Mouse (Mus musculus): ENCODE results near the gene Odf2. TPM values are rescaled to one million over a fixed set of nuclear protein-coding genes. Genes with fewer than 3 reads are reported as not detected.
"Not testable (repeated sequence)": the region's sequence is repeated elsewhere in the genome, so short reads cannot be mapped to it uniquely, and the experiment has no call there.

Gene Odf2
- polyA plus RNA-seq, 1 experiment from 2014 or later: 47.0 TPM

- WGBS: 91% methylated on average over 1 of the region's 1 CpGs
- H3K9me3 ChIP-seq: no peaks in the 10 kb centered on the region
Observed at GRCm38 (mm10) chr2:29898081-29898480, 9.1 kb downstream of the Odf2 start.

GRCm38 (mm10) chr2:29902194-29902593 lies 13.2 kb downstream of the Odf2 start:
- H3K4me3 ChIP-seq: no peak overlapping the region
- no peaks in the 10 kb centered on the region for H3K27me3 ChIP-seq (replicated peaks)
- no peak overlapping the region for H3K27ac ChIP-seq (replicated peaks)
- H3K9ac ChIP-seq: no peak overlapping the region
- no peak for ATAC-seq (ENCODE audit: extremely low read depth, insufficient number of reproducible peaks, low FRiP score, low TSS enrichment)
- no peak overlapping the region for H3K4me2 ChIP-seq
- no peaks in the 10 kb centered on the region for H3K4me1 ChIP-seq
- H3K9me3 ChIP-seq: no peaks in the 10 kb centered on the region
- peaks cover 100% of the 10 kb centered on the region for H3K36me3 ChIP-seq
- WGBS: 86% methylated on average over 10 of the region's 10 CpGs

More at GRCm38 (mm10) chr2:29898081-29898480, 9.1 kb downstream of the Odf2 start:
- Histone ChIP-seq H3K9ac (no peak overlapping the region), H3K36me3 (peaks cover 100% of the 10 kb centered on the region), H3K4me3 (no peak overlapping the region), H3K27me3 (replicated peaks) (no peaks in the 10 kb centered on the region), H3K27ac (replicated peaks) (no peak overlapping the region), H3K4me1 (no peaks in the 10 kb centered on the region), H3K4me2 (no peak overlapping the region)
- no peak for ATAC-seq (ENCODE audit: extremely low read depth, insufficient number of reproducible peaks, low FRiP score, low TSS enrichment)

- not testable (repeated sequence) for H3K4me3 ChIP-seq; ATAC-seq (ENCODE audit: extremely low read depth, insufficient number of reproducible peaks, low FRiP score, low TSS enrichment); H3K9ac ChIP-seq; H3K4me1 ChIP-seq; H3K4me2 ChIP-seq; H3K9me3 ChIP-seq; H3K27ac ChIP-seq (replicated peaks); H3K27me3 ChIP-seq (replicated peaks)
- WGBS: 73% methylated on average over 2 of the region's 2 CpGs
- peaks cover 96% of the 10 kb centered on the region for H3K36me3 ChIP-seq
Observed at GRCm38 (mm10) chr2:29908171-29908570, 19.1 kb downstream of the Odf2 start.

- no peak overlapping the region for H3K9ac ChIP-seq
- H3K27me3 ChIP-seq (replicated peaks): no peaks in the 10 kb centered on the region
- no peaks in the 10 kb centered on the region for H3K4me1 ChIP-seq
- no peaks in the 10 kb centered on the region for H3K9me3 ChIP-seq
- 87% methylated on average over 2 of the region's 2 CpGs for WGBS
- no peak overlapping the region for H3K4me2 ChIP-seq
- peaks cover 96% of the 10 kb centered on the region for H3K36me3 ChIP-seq
- no peak for ATAC-seq (ENCODE audit: extremely low read depth, insufficient number of reproducible peaks, low FRiP score, low TSS enrichment)
- no peak overlapping the region for H3K27ac ChIP-seq (replicated peaks)
- H3K4me3 ChIP-seq: no peak overlapping the region
Observed at GRCm38 (mm10) chr2:29910042-29910441, 21.0 kb downstream of the Odf2 start.

GRCm38 (mm10) chr2:29917621-29918020 lies 28.6 kb downstream of the Odf2 start:
- Histone ChIP-seq H3K9me3 (no peaks in the 10 kb centered on the region), H3K4me2 (no peak overlapping the region), H3K27me3 (replicated peaks) (no peaks in the 10 kb centered on the region), H3K36me3 (peaks cover 94% of the 10 kb centered on the region), H3K4me1 (peaks cover 6% of the 10 kb centered on the region), H3K27ac (replicated peaks) (no peak overlapping the region), H3K9ac (no peak overlapping the region), H3K4me3 (no peak overlapping the region)
- ATAC-seq (ENCODE audit: extremely low read depth, insufficient number of reproducible peaks, low FRiP score, low TSS enrichment): no peak
- 85% methylated on average over 11 of the region's 11 CpGs for WGBS

GRCm38 (mm10) chr2:29922011-29922410 lies 33.0 kb downstream of the Odf2 start:
- ATAC-seq (ENCODE audit: extremely low read depth, insufficient number of reproducible peaks, low FRiP score, low TSS enrichment): no peak
- Histone ChIP-seq H3K4me1 (peaks cover 6% of the 10 kb centered on the region), H3K27me3 (replicated peaks) (no peaks in the 10 kb centered on the region), H3K4me3 (no peak overlapping the region), H3K9me3 (no peaks in the 10 kb centered on the region), H3K36me3 (peaks cover 95% of the 10 kb centered on the region), H3K4me2 (no peak overlapping the region), H3K9ac (0 out of 2 replicates have a peak overlapping the region, but pooled peaks have one; percentile 1), H3K27ac (replicated peaks) (no peak overlapping the region)
- 41% methylated on average over 11 of the region's 11 CpGs for WGBS

- H3K4me1 ChIP-seq: peaks cover 6% of the 10 kb centered on the region
- WGBS: 87% methylated on average over 5 of the region's 5 CpGs
- ATAC-seq (ENCODE audit: extremely low read depth, insufficient number of reproducible peaks, low FRiP score, low TSS enrichment): no peak
- H3K36me3 ChIP-seq: peaks cover 99% of the 10 kb centered on the region
- H3K9me3 ChIP-seq: no peaks in the 10 kb centered on the region
- no peaks in the 10 kb centered on the region for H3K27me3 ChIP-seq (replicated peaks)
- no peak overlapping the region for H3K9ac ChIP-seq
- no peak overlapping the region for H3K27ac ChIP-seq (replicated peaks)
- H3K4me2 ChIP-seq: no peak overlapping the region
- no peak overlapping the region for H3K4me3 ChIP-seq
Observed at GRCm38 (mm10) chr2:29926542-29926941, 37.5 kb downstream of the Odf2 start.

- no peak for ATAC-seq (ENCODE audit: extremely low read depth, insufficient number of reproducible peaks, low FRiP score, low TSS enrichment)
- no peak overlapping the region for H3K4me2 ChIP-seq
- H3K27me3 ChIP-seq (replicated peaks): no peaks in the 10 kb centered on the region
- H3K27ac ChIP-seq (replicated peaks): no peak overlapping the region
- H3K9me3 ChIP-seq: no peaks in the 10 kb centered on the region
- 87% methylated on average over 10 of the region's 10 CpGs for WGBS
- H3K4me1 ChIP-seq: no peaks in the 10 kb centered on the region
- no peak overlapping the region for H3K9ac ChIP-seq
- H3K36me3 ChIP-seq: peaks cover 62% of the 10 kb centered on the region
- no peak overlapping the region for H3K4me3 ChIP-seq
Observed at GRCm38 (mm10) chr2:29930506-29930905, 41.5 kb downstream of the Odf2 start.

GRCm38 (mm10) chr2:29931194-29931593 lies 42.2 kb downstream of the Odf2 start:
- H3K9me3 ChIP-seq: no peaks in the 10 kb centered on the region
- WGBS: 88% methylated on average over 6 of the region's 6 CpGs
- peaks cover 55% of the 10 kb centered on the region for H3K36me3 ChIP-seq
- no peak overlapping the region for H3K9ac ChIP-seq
- no peak overlapping the region for H3K27ac ChIP-seq (replicated peaks)
- no peak overlapping the region for H3K4me3 ChIP-seq
- no peak for ATAC-seq (ENCODE audit: extremely low read depth, insufficient number of reproducible peaks, low FRiP score, low TSS enrichment)
- no peaks in the 10 kb centered on the region for H3K27me3 ChIP-seq (replicated peaks)
- peaks cover 6% of the 10 kb centered on the region for H3K4me1 ChIP-seq
- no peak overlapping the region for H3K4me2 ChIP-seq

- H3K9me3 ChIP-seq: no peaks in the 10 kb centered on the region
- peak within 1 kb of the TSS; percentile 89 for H3K4me3 ChIP-seq
- H3K27ac ChIP-seq (replicated peaks): peak within 1 kb of the TSS; percentile 83
- peak within 1 kb of the TSS; percentile 84 for H3K9ac ChIP-seq
- peak within 1 kb of the TSS; percentile 82 for H3K4me2 ChIP-seq
- H3K36me3 ChIP-seq: peaks cover 50% of the 10 kb centered on the region
- H3K4me1 ChIP-seq: peaks cover 8% of the 10 kb centered on the region
- H3K27me3 ChIP-seq (replicated peaks): no peaks in the 10 kb centered on the region
- 3% methylated on average over 44 of the region's 44 CpGs for WGBS
- ATAC-seq (ENCODE audit: extremely low read depth, insufficient number of reproducible peaks, low FRiP score, low TSS enrichment): peak; percentile 88
Observed at GRCm38 (mm10) chr2:29934906-29935599, 46.0 kb downstream of the Odf2 start, which contains the start of gene Gle1. TSS of gene Gle1 (plus strand) at chr2:29935426.

- Histone ChIP-seq H3K9ac (no peak overlapping the region), H3K36me3 (peaks cover 82% of the 10 kb centered on the region), H3K4me3 (no peak overlapping the region), H3K4me2 (no peak overlapping the region), H3K27me3 (replicated peaks) (no peaks in the 10 kb centered on the region), H3K9me3 (no peaks in the 10 kb centered on the region), H3K4me1 (peaks cover 8% of the 10 kb centered on the region), H3K27ac (replicated peaks) (no peak overlapping the region)
- WGBS: 91% methylated on average over 9 of the region's 9 CpGs
- ATAC-seq (ENCODE audit: extremely low read depth, insufficient number of reproducible peaks, low FRiP score, low TSS enrichment): no peak
Observed at GRCm38 (mm10) chr2:29940073-29940472, 51.1 kb downstream of the Odf2 start.

GRCm38 (mm10) chr2:29940826-29941225 lies 51.8 kb downstream of the Odf2 start:
- H3K4me1 ChIP-seq: peaks cover 11% of the 10 kb centered on the region
- H3K27me3 ChIP-seq (replicated peaks): no peaks in the 10 kb centered on the region
- peaks cover 90% of the 10 kb centered on the region for H3K36me3 ChIP-seq
- no peak overlapping the region for H3K4me3 ChIP-seq
- no peak overlapping the region for H3K9ac ChIP-seq
- 91% methylated on average over 7 of the region's 7 CpGs for WGBS
- H3K9me3 ChIP-seq: no peaks in the 10 kb centered on the region
- no peak overlapping the region for H3K27ac ChIP-seq (replicated peaks)
- H3K4me2 ChIP-seq: no peak overlapping the region
- no peak for ATAC-seq (ENCODE audit: extremely low read depth, insufficient number of reproducible peaks, low FRiP score, low TSS enrichment)
